Mouse (Mus musculus) heart, postnatal 4 days (tissue): ENCODE measurements at regions not wholly inside any gene's neighbourhood (a gene's known extent, or its start where the extent isn't known, plus 50 kb on each side); places are given as distances from the start of the nearest gene placed in this dataset.

Experiments used
- DNase-seq: peaks from one replicate; pipeline ENCODE4 v3.0.0; 2021

DNA sequence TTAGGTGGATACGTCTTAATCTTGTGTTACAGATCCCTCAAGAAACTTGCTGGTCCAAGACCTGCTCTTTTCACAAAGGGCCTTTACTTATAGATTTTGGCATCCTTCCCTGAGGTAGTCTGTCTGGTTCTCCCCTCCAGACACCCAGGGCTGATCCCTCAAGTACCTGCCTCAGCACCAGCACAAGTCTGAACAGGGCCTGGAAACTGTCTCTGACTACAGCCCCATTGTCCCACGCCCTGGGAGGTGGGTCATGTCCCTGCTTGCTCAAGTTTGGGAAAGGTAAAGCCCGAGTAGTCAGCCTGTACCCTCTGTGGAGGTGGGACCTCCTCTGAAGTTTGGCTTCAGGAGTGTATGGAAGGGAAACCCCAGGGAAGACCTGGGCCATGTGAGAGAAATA is 323.3 kb downstream of the Gm49356 start:
- DNase-seq, result no peak

DNA sequence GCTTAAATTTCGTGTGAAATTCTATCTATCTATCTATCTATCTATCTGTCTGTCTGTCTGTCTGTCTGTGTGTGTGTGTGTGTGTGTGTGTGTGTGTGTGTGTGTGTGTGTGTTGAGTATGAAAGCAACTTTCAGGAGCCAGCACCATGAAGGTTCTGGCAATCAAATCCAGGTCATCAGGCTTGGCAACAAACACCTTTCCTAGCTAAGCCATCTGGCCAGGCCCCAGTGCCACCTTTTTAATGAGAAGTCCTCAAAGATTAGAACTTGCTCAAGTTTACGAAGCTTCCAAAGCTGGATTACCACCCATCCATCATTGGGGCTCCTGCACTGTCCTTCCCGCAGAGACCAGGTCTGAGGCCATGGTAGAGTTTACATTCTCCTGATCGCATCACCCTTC is 325.0 kb downstream of the Gm49356 start:
- DNase-seq, result no peak

DNA sequence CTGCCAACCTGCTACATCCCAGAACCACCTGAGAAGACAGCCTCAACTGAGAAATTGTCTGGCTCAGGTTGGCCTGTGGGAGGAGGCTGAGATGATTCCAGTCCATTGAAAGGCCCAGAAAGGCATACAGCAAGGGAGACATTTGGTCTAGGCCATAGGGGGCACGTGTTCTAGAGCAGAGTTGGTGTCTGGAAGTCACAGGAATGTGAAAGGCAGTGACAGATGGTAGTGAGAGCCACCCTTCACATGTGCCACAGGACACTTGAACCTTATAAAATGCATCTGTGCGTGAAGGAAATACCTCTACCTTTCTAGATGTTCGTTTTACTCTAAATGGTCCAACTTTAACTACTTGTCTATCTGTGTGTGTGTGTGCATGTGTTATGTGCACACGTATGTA is 326.1 kb downstream of the Gm49356 start:
- DNase-seq, result no peak

DNA sequence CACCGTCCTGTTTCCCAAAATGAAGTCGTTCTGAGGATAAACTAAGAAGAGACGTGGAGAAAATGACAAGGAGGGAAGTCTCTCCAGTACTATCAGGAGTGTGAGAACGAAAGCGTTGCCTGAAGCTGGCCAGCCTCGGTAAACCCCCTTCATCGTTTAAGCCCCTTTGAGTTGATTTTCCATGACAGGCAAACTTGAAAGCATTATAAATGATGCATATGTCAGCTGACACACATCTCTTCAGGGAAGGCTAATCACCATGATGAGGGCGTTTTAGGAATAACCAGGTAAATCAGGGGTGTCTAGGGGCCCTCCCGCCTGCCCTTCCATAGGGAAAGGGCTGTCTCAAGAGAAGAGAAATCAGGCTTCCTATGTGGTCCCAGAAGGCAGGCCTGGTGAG is 328.4 kb downstream of the Gm49356 start:
- DNase-seq, result no peak

DNA sequence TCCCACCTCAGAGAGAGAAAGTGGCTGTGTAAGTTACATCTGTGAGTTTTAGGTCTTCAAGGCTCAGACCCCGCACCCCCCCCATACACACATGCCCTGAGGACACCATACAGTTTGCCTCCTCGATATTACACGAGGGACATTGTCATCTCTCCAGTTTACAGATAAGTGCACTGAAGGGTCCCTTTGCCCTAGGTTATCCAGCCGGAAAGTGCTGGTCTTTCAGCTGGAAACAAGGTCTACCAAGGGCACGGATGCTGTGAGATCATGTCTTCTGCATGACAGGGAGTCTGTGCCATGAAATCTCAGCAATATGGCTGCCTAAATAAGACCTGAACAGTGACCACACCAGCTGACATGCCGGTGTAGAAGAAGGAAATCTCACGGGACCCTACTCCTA is 329.8 kb downstream of the Gm49356 start:
- no peak for DNase-seq

DNA sequence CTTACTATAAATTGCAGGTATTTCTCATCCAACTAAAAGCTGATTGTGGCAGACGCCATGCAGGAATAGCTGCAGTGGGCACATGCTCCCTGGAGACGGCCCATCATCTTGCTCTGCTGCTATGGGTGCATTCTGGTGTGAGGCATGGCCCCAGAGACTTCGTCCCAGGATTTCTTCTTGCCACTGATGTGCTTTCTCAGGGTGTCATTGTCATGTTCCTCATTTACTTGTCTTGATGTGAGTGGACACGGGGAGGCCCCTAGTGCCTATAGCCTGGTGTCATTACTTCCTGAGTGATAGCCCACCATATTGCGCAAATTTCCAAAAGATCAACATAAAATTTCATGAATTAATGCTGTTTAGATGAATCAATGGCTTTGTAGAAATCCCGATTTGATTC is 336.5 kb downstream of the Gm49356 start:
- DNase-seq, result no peak

DNA sequence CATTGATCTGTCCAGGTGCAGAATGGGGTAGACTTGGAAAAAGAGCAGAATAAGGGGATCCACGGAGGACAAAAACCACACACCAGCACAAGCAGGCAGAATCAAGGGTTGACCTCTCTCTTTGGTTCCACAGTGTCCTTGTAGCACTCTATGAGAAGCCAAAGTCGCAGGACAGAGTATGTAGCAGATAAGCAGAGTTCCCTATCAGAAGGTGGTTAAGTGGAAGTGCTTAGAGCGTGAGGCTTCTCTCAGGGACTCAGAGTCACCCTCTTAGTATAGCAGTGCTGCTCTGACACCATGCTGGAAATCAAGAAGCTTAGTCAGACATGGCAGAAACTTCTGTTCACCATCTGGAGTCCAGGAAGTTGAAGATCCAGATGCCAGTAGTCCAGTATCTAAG is 338.2 kb downstream of the Gm49356 start:
- no peak for DNase-seq

DNA sequence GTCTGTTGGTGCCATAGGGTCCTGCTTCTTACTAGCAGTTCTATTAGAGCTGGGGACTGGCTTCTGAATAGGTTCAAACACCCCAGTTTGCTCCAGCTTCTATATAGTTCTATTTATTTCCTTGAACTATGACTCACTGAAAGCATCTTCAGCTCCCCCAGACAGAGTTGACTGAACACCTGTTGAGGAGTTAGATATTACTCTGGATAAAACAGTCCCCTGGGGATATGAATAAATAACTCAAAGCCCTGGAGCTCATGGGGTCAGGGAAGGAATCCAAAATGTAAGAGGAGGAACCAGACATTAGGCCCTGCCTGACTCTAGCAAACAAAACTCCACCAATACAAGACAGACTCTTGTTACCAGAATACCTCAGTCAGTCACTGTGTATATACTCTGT is 341.4 kb downstream of the Gm49356 start:
- no peak for DNase-seq

DNA sequence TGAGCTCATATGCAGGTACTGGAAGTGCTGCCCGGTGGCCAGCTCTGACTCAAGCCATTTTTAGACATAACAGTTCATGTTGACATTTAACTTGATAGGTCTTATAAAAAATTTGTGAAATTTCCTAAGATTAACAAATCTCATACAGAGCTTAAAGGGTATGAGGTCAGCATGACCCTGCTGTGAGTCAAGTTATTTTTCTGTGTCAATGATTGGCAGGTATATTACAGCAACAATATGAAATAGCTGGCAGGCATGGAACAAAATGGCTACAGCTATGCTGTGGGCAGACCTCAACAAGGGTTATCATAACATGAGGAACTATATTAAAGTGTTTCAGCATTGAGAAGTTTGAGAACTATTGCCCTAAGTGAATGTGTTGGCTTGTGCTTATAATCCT is 342.6 kb downstream of the Gm49356 start:
- DNase-seq, result no peak

DNA sequence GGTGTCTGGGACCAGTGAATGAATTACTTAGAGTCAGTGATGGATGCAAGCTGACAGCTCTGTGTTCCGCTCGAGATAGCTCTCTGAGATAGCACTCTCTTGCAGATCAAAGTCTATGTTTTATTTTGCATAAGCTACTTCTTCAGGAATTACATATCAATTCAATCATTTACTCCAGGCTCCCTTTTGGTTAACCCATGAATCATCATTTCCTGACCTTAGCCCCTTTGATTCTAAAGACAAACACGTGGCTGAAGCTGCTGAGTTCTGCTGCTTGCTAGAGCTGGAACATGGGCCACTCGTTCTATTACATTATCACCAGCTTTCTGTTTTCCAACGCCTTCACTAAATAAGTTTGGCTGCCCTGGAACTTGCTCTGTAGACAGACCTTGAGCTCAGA is 343.2 kb downstream of the Gm49356 start:
- DNase-seq, result no peak

DNA sequence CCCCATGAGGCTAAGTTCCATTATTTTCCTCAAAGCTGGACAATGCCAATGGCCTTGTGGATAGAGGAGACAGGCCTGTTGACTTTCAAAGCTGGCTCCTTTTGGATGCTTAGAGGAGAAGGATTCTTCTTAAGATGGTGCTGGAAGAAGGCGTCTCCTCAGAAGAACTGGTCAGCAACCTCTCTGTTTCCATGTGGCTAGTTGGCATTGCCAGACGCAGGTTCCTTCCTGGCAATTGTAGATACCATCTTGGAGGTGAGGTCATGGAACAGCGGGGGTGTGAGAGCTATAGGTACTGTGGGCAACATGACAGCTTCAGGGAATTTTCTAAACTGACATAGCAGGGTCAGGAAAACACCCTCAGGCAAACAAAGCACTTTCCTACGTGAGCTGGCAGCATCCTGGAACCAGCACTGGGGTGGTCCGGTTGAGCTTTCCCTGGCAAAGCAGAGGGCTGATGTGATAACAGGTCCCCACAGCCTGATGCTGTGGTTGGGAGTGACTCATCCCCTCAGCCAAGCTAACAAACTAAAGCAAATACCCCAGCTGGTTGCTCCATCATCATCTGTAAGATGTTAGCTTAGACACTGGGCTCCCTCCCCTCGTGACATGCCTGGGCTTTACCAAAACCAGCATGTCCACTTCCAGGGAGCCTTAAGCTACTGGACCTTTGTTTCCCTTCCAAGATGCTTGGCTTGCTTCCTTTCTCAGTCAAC is 348.5 kb downstream of the Gm49356 start:
- DNase-seq, result no peak

DNA sequence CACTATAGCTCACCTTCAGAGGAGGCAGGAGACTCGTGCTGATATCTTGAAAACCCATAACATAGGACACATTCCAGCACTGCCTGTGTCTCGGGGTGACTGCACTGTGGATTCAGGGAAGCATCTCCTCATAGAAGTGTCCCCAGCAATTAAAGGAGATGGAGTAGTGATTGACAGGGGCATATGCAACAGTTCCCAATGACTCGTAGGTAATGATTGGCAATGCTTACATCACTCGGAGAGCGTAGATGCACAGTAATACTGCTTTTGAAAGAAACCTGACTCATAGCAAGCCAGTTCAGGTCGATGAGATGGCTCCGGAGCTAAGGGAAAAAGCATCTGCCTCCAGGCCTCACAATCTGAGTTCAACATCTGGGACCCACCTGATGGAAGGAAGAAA is 352.7 kb downstream of the Gm49356 start:
- no peak for DNase-seq

DNA sequence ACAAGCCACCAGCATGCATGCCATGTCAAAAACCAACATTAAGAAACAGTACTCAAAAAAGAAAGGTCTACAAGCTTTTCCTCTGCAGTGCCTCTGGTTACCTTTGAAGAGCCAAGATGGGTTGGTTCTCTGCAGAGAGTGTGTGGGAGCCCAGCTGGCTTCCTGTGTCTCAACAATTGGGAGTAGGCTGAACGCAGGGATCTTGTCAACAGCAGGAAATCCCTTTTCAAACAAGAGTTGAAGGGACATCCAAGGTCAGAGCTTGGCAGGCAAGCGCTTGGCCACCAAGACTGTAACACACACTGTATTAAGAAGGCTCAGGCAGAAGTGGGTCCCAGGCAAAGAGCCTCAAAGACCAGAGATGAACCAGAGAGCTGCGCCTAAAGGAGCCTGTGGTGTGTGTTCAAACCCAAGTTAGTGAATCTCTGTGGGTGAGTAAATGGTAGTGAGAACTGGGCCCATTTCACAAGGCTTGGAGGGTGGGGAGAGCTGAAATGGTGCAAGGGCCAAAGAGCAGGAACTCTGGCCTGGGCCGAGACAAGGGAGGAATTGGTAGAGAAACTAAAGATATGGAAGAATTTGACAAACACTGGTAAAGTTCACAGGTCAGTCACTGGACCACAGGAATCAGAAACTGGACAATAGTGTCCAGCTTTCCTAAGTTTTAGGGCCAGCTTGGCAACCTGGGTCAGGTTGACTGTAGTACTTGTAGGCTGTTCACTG is 357.0 kb downstream of the Gm49356 start:
- peak; percentile 44 for DNase-seq

DNA sequence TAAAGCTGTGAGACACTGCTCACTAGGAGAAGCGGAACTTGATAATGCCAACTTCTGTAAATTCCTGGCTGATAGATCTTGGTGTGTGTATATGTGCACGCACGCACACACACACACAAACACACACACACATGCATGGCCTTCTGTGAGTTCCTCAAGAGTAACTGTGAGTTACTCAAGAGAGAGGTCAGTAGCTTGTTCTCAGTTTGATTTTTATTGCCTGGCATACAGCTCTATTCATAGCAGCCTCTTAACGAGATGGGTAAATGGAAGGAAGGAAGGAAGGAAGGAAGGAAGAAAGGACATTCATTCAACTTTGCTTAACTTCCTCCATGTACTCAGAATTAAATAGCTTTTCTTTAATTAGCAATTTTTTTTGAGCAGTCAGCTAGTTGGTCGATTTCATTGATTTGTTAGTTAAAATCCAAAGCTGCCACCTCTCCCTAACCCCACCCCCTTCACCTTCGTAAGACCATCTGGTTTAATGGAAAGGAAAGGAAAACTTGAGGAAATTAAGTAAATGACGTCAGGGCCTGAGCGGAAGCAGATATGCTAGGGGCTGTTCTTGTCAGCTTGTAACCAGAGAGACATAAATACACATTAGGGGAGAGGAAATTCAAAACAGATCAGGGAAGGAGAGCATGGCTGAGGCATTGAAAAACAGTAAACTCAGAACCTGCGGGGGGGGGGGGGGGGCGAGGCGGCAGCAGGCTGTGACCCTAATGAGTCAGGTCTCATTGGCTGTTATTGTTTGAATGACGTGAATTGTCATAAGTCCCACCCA is 359.6 kb downstream of the Gm49356 start:
- peak; percentile 29 for DNase-seq

DNA sequence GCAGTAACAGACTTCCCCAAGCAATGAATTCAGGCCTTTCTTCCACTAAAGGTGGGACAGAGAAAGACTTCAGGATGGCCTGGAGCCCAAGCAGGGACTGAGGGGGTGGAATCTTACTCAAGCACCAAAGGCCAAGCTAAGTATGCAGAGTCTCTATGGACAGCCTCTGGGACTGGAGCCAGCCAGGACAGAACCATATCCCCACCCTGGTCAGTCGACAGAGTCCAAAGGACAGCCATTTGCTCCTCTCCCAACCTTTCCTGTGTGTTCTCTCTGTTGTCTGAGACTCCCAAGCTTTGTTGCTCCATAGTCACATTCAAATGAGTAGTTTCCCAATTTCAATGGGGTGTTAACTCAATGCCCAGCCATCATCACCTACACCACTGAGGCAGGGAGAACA is 372.3 kb downstream of the Gm49356 start:
- DNase-seq, result no peak

DNA sequence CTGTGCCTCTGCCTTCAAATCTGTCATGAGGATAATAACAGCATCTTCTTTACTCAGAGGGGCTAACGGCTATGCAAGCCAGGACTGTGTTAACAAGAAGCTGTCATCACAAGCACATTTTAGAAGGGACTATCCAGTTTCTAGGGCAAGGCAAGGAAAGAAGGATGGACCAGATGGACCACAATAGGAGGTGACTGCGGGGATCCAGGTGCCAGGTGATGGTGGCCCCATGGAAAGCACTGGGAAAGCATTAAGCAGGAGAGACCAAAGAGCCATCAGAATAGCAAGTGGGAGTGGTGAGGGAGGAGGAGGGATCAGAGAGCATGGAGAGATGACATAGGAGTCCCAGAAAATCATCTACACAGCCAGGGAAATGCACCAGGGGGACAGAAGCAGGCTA is 373.3 kb downstream of the Gm49356 start:
- DNase-seq, result no peak

DNA sequence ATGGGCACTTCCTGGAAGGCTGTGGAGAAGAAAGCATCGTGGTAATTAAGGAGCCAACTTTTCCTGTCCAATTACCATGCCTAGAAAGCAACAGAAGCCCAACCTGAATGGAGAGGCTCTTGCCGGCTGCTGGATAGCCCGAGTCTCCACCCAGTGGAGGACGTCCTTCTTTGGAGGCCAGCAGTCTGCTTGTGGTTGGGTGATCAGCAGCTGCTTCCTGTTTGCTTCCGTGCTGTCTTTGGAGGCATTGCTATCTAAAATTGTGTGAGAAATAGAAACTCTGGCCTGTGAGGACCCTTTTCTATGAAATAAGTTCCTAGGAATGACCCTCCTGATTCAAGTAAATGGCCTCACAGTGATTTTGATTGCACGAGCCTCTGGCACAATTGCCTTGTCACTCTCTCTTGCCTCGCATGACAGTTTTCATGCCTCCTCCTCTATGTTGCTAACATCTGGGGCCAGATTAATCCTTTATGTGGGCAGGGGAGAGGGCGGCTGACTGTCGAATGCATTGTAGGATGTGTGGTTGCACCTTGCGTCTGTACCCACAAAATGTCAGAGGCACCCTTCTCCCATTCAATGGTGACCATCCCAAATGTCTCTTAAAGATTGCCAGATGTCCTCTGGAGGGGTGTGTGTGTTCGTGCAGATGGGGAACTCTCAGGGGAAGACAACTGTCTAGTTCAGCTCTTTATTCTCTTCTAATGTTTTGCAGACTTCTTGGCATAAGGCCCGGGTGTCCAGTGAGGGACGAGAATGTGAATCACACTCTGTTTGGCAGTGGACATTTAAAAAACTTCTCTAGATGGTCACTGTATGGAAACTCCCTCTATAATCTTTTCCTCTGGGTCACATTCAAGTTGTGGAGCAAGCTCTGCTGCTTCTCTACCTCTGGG is 374.6 kb downstream of the Gm49356 start:
- DNase-seq, result peak; percentile 75
